Mouse (Mus musculus) heart, embryonic 10.5 days (tissue): ENCODE data around the gene Mss51. TPM values are rescaled to one million over a fixed set of nuclear protein-coding genes. Genes with fewer than 3 reads are reported as not detected.

ENCODE experiments used
- DNase-seq: peaks from one replicate; pipeline ENCODE4 v3.0.0-alpha.2; 2017; ENCODE audit warnings: low spot score
- H3K27ac ChIP-seq: fragments of 300-500 bp; sonication (generic); 2 replicates; pipeline ENCODE4 v1.5.1; 2016; ENCODE audit warnings: mild to moderate bottlenecking
- H3K27me3 ChIP-seq: fragments of 300-500 bp; sonication (generic); 2 replicates; pipeline ENCODE4 v1.6.1; 2016; ENCODE audit warnings: mild to moderate bottlenecking; ENCODE audit not compliant: poor library complexity, insufficient read depth, severe bottlenecking
- H3K36me3 ChIP-seq: fragments of 300-500 bp; sonication (generic); 2 replicates; pipeline ENCODE4 v1.6.1; 2016; ENCODE audit warnings: mild to moderate bottlenecking, moderate library complexity
- H3K4me1 ChIP-seq: fragments of 300-500 bp; sonication (generic); 2 replicates; pipeline ENCODE4 v1.6.1; 2016; ENCODE audit warnings: mild to moderate bottlenecking
- H3K4me3 ChIP-seq: fragments of 300-500 bp; sonication (generic); 2 replicates; pipeline ENCODE4 v1.5.1; 2016; ENCODE audit warnings: mild to moderate bottlenecking, moderate library complexity
- H3K9me3 ChIP-seq: fragments of 300-500 bp; sonication (generic); 2 replicates; pipeline ENCODE4 v1.6.1; 2016; ENCODE audit warnings: mild to moderate bottlenecking, moderate library complexity
- WGBS: fragments of 180-500 bp; shearing (Covaris S2); methylation state at CpG from one replicate; pipeline ENCODE4 v1.1.7; 2016; 5-methylcytosine and 5-hydroxymethylcytosine counted together
- polyA plus RNA-seq: library from polyadenylated mRNA; unstranded; fragments of >200 nt; fragmentation: Nextera tagmentation; extraction: Ambion mirVana; gene quantifications from 2 replicates; pipeline ENCODE4 v1.2.1, GENCODE M21; 2016

Mss51 gene
- polyA plus RNA-seq, 1 experiment from 2014 or later, result 0.64 TPM

- H3K4me1 ChIP-seq, result no peaks in the 10 kb centered on the region
- no peaks in the 10 kb centered on the region for H3K9me3 ChIP-seq
- no peak overlapping the region for H3K27ac ChIP-seq
- no peak for DNase-seq
- no peaks in the 10 kb centered on the region for H3K36me3 ChIP-seq
- H3K27me3 ChIP-seq, result no peaks in the 10 kb centered on the region
- H3K4me3 ChIP-seq, result no peak overlapping the region
- WGBS, result 67% methylated on average over 6 of the region's 6 CpGs
These were observed 59.7 kb downstream of the Mss51 start for GRCm38 (mm10) chr14:20436976-20437375.

Other genes with a start within 250 kb of the Mss51 start
- gene Kcnk16, start 227.7 kb downstream of the Mss51 start, polyA plus RNA-seq, result 0.65 TPM in 1 of 2 replicates, not detected in the other
- 12.4 and 13.1 TPM in 2 replicates for gene Nudt13, start 202.2 kb downstream of the Mss51 start, polyA plus RNA-seq
- gene Ecd, start 148.8 kb downstream of the Mss51 start, polyA plus RNA-seq, result 47.7 and 58.8 TPM in 2 replicates
- gene Fam149b, start 148.7 kb downstream of the Mss51 start, polyA plus RNA-seq, result 26.5 and 38.4 TPM in 2 replicates
- gene Dnajc9, start 108.0 kb downstream of the Mss51 start, polyA plus RNA-seq, result 128 and 179 TPM in 2 replicates
- 95.0 and 108 TPM in 2 replicates for gene Mrps16, start 103.3 kb downstream of the Mss51 start, polyA plus RNA-seq
- 0.15 and 0.39 TPM in 2 replicates for gene Cfap70, start 44.7 kb downstream of the Mss51 start, polyA plus RNA-seq
- gene Anxa7, start 16.8 kb downstream of the Mss51 start, polyA plus RNA-seq, result 36.6 and 38.5 TPM in 2 replicates
- gene Ppp3cb, start 49.7 kb upstream of the Mss51 start, polyA plus RNA-seq, result 36.2 and 37.8 TPM in 2 replicates
- 7.3 and 7.5 TPM in 2 replicates for gene Usp54, start 144.2 kb upstream of the Mss51 start, polyA plus RNA-seq
- 22.8 and 30.3 TPM in 2 replicates for gene Myoz1, start 159.6 kb upstream of the Mss51 start, polyA plus RNA-seq
- 87.0 and 172 TPM in 2 replicates for gene Synpo2l, start 171.5 kb upstream of the Mss51 start, polyA plus RNA-seq
- 101 and 113 TPM in 2 replicates for gene Sec24c, start 177.4 kb upstream of the Mss51 start, polyA plus RNA-seq
- 18.4 and 19.5 TPM in 2 replicates for gene Fut11, start 198.1 kb upstream of the Mss51 start, polyA plus RNA-seq
- gene Chchd1, start 206.1 kb upstream of the Mss51 start, polyA plus RNA-seq, result 224 and 232 TPM in 2 replicates
- 25.9 and 33.1 TPM in 2 replicates for gene Zswim8, start 210.7 kb upstream of the Mss51 start, polyA plus RNA-seq
- gene Ndst2, start 237.7 kb upstream of the Mss51 start, polyA plus RNA-seq, result 17.5 and 19.7 TPM in 2 replicates